8 mouse cellular contexts compared by ENCODE assay signal in the genomic region with DNA sequence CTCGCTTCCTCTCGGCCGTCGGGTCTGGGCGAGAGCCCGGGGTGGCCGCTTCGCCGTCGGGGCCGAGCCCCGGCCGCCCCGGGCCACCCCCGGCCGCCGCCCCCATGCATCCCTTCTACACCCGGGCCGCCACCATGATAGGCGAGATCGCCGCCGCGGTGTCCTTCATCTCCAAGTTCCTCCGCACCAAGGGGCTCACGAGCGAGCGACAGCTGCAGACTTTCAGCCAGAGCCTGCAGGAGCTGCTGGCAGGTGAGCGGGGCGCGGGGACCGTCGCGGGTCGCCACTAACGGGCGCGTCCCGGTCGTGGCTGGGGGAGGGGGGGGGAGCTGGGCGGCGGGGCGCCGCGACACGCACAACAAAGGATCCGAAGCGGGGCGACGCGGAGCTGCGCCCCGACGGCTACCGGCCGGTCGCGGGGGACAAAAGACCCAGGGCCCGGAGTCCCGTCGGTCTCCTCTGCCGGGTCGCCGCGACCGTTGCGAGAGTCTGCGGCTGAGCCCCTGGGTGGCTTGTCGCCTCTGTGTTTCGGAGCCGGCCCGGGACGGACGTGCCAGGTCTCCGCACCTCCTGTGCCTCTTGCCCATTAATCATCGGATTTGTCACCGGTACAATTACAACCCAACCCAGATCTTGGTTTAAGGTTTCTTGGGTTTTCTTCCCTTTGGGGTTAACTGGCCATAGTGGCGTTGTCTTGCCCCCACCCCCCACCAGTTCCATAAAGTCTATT. TPM values are rescaled to one million over a fixed set of nuclear protein-coding genes. Genes with fewer than 3 reads are reported as not detected.
A peak's percentile ranks its signal among the peaks of the same experiment; 100 is the strongest.
DNase-seq lines count a peak whose midpoint lies in the region; ATAC-seq and TF ChIP-seq lines count a peak whose summit lies in the region.

No protein-coding gene starts in this region.

- no peak for TF ChIP-seq CTCF in heart, postnatal 0 days (IDR thresholded peaks at IDR 0.05; ENCODE audit: low read depth)

- no peaks in the 10 kb centered on the region for H3K27me3 ChIP-seq in embryonic facial prominence, embryonic 15.5 days
- no peaks in the 10 kb centered on the region for H3K27me3 ChIP-seq in heart, postnatal 0 days (ENCODE audit: control insufficient read depth, insufficient read depth, low read length)

- no peaks in the 10 kb centered on the region for H3K9me3 ChIP-seq in embryonic facial prominence, embryonic 15.5 days (replicated peaks)
- H3K9me3 ChIP-seq in heart, postnatal 0 days (replicated peaks; ENCODE audit: control insufficient read depth, low read length), result no peaks in the 10 kb centered on the region; the same call in 1 of the 2 replicates

- peaks cover 15% of the 10 kb centered on the region; the same call in 1 of the 2 replicates for H3K36me3 ChIP-seq in embryonic facial prominence, embryonic 15.5 days
- peaks cover 7% of the 10 kb centered on the region for H3K36me3 ChIP-seq in heart, postnatal 0 days (replicated peaks; ENCODE audit: control insufficient read depth, insufficient read depth, low read length)

- DNase-seq in adrenal gland, postnatal 25 days, result peak; percentile 46
- DNase-seq in heart, postnatal 0 days (ENCODE audit: low spot score), result peak; percentile 38
- peak; percentile 68 to 77 for DNase-seq in kidney, postnatal 4 days
- peak; percentile 57 to 61 for DNase-seq in lung, postnatal 4 days
- peak; percentile 43 for DNase-seq in spleen, adult 12 weeks (ENCODE audit: low spot score)

- peak; percentile 0 for ATAC-seq in CD4-positive, CD25-positive, alpha-beta regulatory T cell, adult 4 months
- 0 out of 2 replicates have a peak, but pooled peaks have one; percentile 12 for ATAC-seq in embryonic facial prominence, embryonic 15.5 days (ENCODE audit: insufficient number of reproducible peaks, low FRiP score, low TSS enrichment, low read depth)
- ATAC-seq in heart, postnatal 0 days (ENCODE audit: insufficient read depth, low read depth), result peak; percentile 18
- ATAC-seq in granulocyte monocyte progenitor cell, adult 5-6 weeks (replicated peaks; ENCODE audit: poor library complexity, severe bottlenecking), result no peak

- H3K4me1 ChIP-seq in embryonic facial prominence, embryonic 15.5 days, result peaks cover 10% of the 10 kb centered on the region
- H3K4me1 ChIP-seq in heart, postnatal 0 days (ENCODE audit: control insufficient read depth, insufficient read depth), result peaks cover 12% of the 10 kb centered on the region; the same call in 1 of the 2 replicates

- no peak for TF ChIP-seq EP300 in heart, postnatal 0 days (IDR thresholded peaks at IDR 0.05; ENCODE audit: low read depth)

- peak overlapping the region; percentile 85 for H3K4me3 ChIP-seq in embryonic facial prominence, embryonic 15.5 days (replicated peaks)
- H3K4me3 ChIP-seq in heart, postnatal 0 days (ENCODE audit: low read depth, low read length), result peak overlapping the region; percentile 94

- under 1% methylated on average over 75 of the region's 78 CpGs for WGBS in embryonic facial prominence, embryonic 15.5 days
- under 1% methylated on average over 52 of the region's 78 CpGs for whole genome bisulfite sequencing in heart, postnatal 0 days

- H3K27ac ChIP-seq in embryonic facial prominence, embryonic 15.5 days (replicated peaks), result peak overlapping the region; percentile 91
- peak overlapping the region; percentile 93 for H3K27ac ChIP-seq in heart, postnatal 0 days (ENCODE audit: low read depth)

- peak overlapping the region; percentile 43 for H3K4me2 ChIP-seq in embryonic facial prominence, embryonic 15.5 days (replicated peaks)
- H3K4me2 ChIP-seq in heart, postnatal 0 days (ENCODE audit: low read depth, low read length), result peak overlapping the region; percentile 64

- H3K9ac ChIP-seq in embryonic facial prominence, embryonic 15.5 days, result peak overlapping the region; percentile 85
- peak overlapping the region; percentile 98 for H3K9ac ChIP-seq in heart, postnatal 0 days (replicated peaks; ENCODE audit: low read depth, low read length)

RNA-seq across cellular contexts. Expression of gene Btg1, which starts 0.6 kb away (rescaled TPM):
- polyA plus RNA-seq in CD4-positive, CD25-positive, alpha-beta regulatory T cell, adult 4 months (2017; shearing (Covaris generic)), result 100 to 1,000 TPM; 220 to 247 TPM
- 69.6 and 85.8 TPM in 2 replicates for total RNA-seq in adrenal gland, postnatal 25 days (2021)
- 87.6 and 89.2 TPM in 2 replicates for polyA plus RNA-seq in embryonic facial prominence, embryonic 15.5 days (2015; fragmentation: Nextera tagmentation; extraction: Ambion mirVana)
- 21.6 and 24.7 TPM in 2 replicates for total RNA-seq in heart, postnatal 0 days (2014; rRNA removed; ENCODE audit: low replicate concordance)
- 28.7 and 38.9 TPM in 2 replicates for polyA plus RNA-seq in heart, postnatal 0 days (2015; fragmentation: Nextera tagmentation; extraction: Ambion mirVana)
- total RNA-seq in granulocyte monocyte progenitor cell, adult 5-6 weeks (2014; fragmentation: Nextera tagmentation), result 19.0 and 20.0 TPM in 2 replicates
- 31.1 and 32.4 TPM in 2 replicates for total RNA-seq in granulocyte monocyte progenitor cell, adult 5-6 weeks (2017)
